Mouse (Mus musculus) T-helper 2 cell (primary cell): ENCODE measurements around the gene Olfr1030.
"Not testable (repeated sequence)": the region's sequence is repeated elsewhere in the genome, so short reads cannot be mapped to it uniquely, and the experiment has no call there.

Source experiments
- in situ Hi-C: fragments of 300-600 bp; cut with MboI, MseI; formaldehyde crosslinking; loops from one replicate; pipeline ENCODE4 v1.15.1; 2025; ENCODE audit warnings: high pct_unique_total_duplicates

Gene Olfr1030

GRCm38 (mm10) chr2:85978976-85979375 lies at the start of gene Olfr1030:
Gene Olfr1030 (plus strand): TSS chr2:85979276.
- in situ Hi-C loops = no loop called here

GRCm38 (mm10) chr2:85950137-85950536 lies 28.9 kb upstream of the Olfr1030 start, which contains the start of gene Olfr1028:
Gene Olfr1028 (plus strand): TSS chr2:85950437.
- in situ Hi-C loops = no loop called here

- in situ Hi-C loops = no loop called here
Observed at GRCm38 (mm10) chr2:85973595-85973994, 5.5 kb upstream of the Olfr1030 start, which contains the start of gene Olfr1029. Gene Olfr1029 (plus strand): TSS chr2:85973895.

- in situ Hi-C loops = no loop called here
Observed at GRCm38 (mm10) chr2:85990004-85990403, 10.9 kb downstream of the Olfr1030 start, which contains the start of gene Olfr1031. Gene Olfr1031 (plus strand): TSS chr2:85990304.

- in situ Hi-C loops = no loop called here
Observed at GRCm38 (mm10) chr2:86005240-86005639, 26.2 kb downstream of the Olfr1030 start, which contains the start of gene Olfr1032. Gene Olfr1032 (plus strand): TSS chr2:86005540.

GRCm38 (mm10) chr2:86020406-86020805 lies 41.3 kb downstream of the Olfr1030 start, which contains the start of gene Olfr1033:
Gene Olfr1033 (plus strand): TSS chr2:86020633.
- in situ Hi-C loops = not testable (repeated sequence)

- in situ Hi-C loops = not testable (repeated sequence)
Observed at GRCm38 (mm10) chr2:86021518-86021917, 42.4 kb downstream of the Olfr1030 start.
